Mouse (Mus musculus) ovary, postnatal 10 days (tissue): ENCODE measurements around the gene Fn1.

Experiments
- DNase-seq: peaks from one replicate; pipeline ENCODE4 v3.0.0; 2022; ENCODE audit warnings: low spot score

Fn1 gene

GRCm38 (mm10) chr1:71652551-71653399, at the start of gene Fn1:
Gene Fn1 (minus strand): TSS chr1:71653200.
- peak; percentile 88 for DNase-seq

- DNase-seq = no peak
Measured at GRCm38 (mm10) chr1:71696093-71696492, 43.1 kb upstream of the Fn1 start.

- no peak for DNase-seq
Measured at GRCm38 (mm10) chr1:71691472-71692277, 38.7 kb upstream of the Fn1 start.

- no peak for DNase-seq
Measured at GRCm38 (mm10) chr1:71688926-71689303, 35.9 kb upstream of the Fn1 start.

- no peak for DNase-seq
Measured at GRCm38 (mm10) chr1:71688272-71688925, 35.4 kb upstream of the Fn1 start.

GRCm38 (mm10) chr1:71686791-71687190, 33.8 kb upstream of the Fn1 start:
- DNase-seq = no peak

- DNase-seq = no peak
Measured at GRCm38 (mm10) chr1:71683736-71684135, 30.7 kb upstream of the Fn1 start.

- no peak for DNase-seq
Measured at GRCm38 (mm10) chr1:71682194-71682715, 29.3 kb upstream of the Fn1 start.

GRCm38 (mm10) chr1:71681306-71681705, 28.3 kb upstream of the Fn1 start:
- no peak for DNase-seq

GRCm38 (mm10) chr1:71680046-71680672, 27.2 kb upstream of the Fn1 start:
- no peak for DNase-seq

GRCm38 (mm10) chr1:71675420-71675819, 22.4 kb upstream of the Fn1 start:
- DNase-seq = no peak

GRCm38 (mm10) chr1:71674274-71674673, 21.3 kb upstream of the Fn1 start:
- DNase-seq = no peak

GRCm38 (mm10) chr1:71673398-71673910, 20.5 kb upstream of the Fn1 start:
- no peak for DNase-seq

GRCm38 (mm10) chr1:71672346-71672745, 19.3 kb upstream of the Fn1 start:
- no peak for DNase-seq

GRCm38 (mm10) chr1:71663242-71663641, 10.2 kb upstream of the Fn1 start:
- no peak for DNase-seq

GRCm38 (mm10) chr1:71658632-71659031, 5.6 kb upstream of the Fn1 start:
- no peak for DNase-seq

- no peak for DNase-seq
Measured at GRCm38 (mm10) chr1:71656309-71656708, 3.3 kb upstream of the Fn1 start.

- no peak for DNase-seq
Measured at GRCm38 (mm10) chr1:71654221-71654620, 1.2 kb upstream of the Fn1 start.

- DNase-seq = peak; percentile 23
Measured at GRCm38 (mm10) chr1:71653400-71654159, 580 bp upstream of the Fn1 start.

GRCm38 (mm10) chr1:71651828-71652227, 1.2 kb downstream of the Fn1 start:
- no peak for DNase-seq

GRCm38 (mm10) chr1:71651315-71651714, 1.7 kb downstream of the Fn1 start:
- DNase-seq = no peak
